Mouse (Mus musculus) cerebellum, adult (tissue): ENCODE data around the gene Dock1.

Experiments used
- ATAC-seq: cut with Nextera tagmentation; 2 replicates; pipeline ENCODE4 v1.9.2; 2017; ENCODE audit warnings: mild to moderate bottlenecking, moderate library complexity, mixed read lengths; ENCODE audit not compliant: insufficient number of reproducible peaks, low FRiP score, low TSS enrichment

Gene Dock1

DNA sequence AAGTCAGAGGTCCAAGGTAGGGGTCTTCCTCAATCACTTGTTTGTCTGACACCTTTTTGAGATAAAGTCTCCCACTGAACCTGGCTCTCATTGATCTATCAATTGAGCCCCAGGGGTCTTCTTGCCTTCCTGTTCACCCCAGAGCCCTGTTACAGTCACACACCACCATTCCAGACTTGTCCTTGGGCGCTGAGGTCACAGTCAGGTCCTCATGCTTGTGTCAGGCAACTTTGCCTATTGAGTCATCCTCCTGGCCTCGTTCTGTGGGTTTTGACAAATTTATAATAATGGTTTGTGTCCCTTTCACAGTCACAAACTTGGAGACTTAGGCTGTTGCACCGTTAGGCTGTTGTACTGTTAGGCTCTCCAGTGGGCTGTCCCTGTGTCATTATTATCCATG, 77.9 kb downstream of the Dock1 start:
- no peak for ATAC-seq

DNA sequence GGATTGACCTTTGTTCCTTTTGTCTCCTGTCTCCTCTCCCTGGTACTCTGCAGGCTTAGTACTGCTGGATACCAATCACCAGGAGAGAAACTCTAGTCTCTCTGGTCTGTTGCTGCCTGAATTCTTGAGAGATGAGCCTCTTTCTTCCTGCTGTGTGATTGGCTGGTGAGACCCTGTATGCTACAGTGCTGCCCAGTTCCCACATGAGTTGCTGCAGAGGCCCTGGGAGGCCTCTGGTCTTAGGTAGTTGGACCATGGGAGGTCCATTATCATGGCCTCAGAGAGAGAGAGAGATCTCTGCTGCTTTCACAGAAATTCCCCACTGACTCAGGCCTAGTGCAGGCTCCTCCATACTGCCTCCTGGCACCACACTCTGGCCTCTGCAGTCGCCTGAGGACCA, 79.2 kb downstream of the Dock1 start:
- no peak for ATAC-seq

DNA sequence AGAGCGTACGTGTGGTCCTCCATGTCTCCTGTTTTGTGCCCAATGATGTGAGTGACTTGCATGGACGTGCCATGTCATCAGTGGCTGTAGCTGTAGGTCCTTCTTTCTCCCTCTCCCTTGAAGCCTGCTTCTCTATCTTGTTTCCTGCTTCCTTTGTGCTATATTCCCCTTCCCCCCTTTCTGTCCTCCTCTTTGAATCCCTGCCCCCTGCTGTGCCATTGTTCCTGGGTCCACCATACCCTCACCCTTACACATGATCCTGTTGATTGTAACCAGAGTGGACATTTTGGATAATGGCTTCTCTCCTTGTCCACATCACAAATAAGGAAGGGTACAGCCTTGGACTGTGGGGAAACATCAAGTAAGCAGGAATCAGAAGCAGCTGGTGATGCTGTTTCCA, 81.0 kb downstream of the Dock1 start:
- ATAC-seq, result no peak

DNA sequence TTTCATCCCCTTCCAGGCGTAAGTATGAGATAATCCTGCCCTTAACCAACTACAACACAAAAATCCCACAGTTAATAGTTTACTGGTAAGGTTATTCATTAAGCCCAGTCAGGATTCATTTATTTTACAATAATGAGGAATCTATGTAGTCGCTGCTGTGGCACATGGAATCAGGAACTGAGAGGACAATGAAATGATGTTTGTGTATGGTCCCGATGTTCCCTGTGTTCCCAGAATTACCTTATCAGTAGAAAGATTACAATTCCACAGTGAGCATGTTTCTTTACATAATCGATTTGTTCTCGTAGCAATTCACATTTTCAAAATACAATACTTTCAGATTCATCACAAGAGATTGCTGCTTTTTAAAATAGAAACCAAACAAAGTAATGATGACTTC, 83.0 kb downstream of the Dock1 start:
- ATAC-seq, result no peak

DNA sequence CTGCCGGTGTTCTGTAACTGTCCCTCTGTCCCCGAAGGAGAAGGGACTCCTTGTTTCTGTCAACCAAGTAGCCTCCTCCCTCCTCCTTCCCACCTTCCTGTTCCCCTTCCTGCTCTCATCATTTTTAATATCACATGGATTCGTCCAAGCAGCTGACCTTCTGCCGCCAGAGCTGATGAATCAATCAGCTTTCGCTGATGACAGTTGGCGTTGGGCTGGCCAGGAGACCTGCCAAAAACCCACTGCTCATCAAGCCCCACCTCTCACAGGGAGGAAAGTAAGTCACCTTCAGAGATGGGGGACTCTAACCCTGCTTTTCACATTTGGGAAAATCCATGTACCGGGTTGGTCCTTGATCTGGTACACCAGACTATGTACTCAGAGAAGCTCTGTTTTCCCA, 87.2 kb downstream of the Dock1 start:
- no peak for ATAC-seq

DNA sequence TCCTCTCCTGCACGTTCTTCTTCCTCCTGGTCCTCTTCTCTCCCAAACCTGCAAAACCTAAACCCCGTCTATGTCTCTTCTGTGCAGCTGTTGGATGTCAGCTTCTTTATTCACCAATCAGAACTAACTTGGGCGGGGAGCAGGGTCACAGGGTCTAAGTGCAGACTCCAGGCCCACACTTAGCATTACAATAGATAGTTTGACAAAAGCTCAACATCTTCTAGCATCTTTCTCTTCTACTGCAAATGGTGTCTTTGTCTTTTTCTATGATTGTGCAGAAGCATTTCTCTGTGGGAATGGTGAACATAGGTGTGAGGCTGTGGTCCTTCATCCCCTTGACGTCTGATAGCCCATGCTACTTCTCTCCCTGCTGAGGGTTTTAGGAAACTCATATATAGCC, 91.3 kb downstream of the Dock1 start:
- ATAC-seq, result no peak

DNA sequence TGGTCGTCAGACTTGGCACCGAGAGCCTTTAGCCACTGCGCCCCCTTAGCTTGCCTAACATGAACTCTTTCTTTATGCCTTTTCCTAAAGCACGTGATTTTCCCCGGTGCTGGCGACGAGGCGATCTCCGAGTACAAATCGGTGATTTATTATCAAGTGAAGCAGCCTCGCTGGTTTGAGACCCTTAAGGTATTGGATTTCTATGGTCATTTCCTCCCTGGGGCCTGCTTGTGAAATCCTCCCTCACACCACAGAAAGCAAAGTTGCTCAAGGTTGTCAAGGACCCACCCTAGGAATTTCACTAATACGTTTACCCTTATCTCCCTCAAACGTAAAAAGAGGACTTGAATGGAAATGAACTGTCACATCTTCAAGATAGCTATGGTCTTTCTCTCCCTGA, 94.7 kb downstream of the Dock1 start:
- no peak for ATAC-seq

DNA sequence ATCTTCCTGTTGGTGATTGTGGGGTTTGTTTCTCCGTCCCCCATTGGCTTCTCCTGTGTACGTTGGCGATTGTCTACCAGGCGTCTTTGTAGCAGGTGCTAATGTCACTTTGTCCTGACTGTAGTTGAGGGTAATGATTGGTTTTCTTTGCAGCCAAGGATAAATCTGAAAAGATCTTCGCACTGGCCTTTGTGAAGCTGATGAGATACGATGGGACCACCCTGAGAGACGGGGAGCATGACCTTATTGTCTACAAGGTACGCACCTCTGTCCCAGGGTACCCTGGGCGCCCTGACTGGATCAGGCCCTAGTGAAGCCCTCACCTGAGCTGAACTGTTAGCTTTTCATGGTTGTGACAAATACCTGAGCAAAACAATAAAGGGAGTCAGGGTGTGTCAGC, 100.9 kb downstream of the Dock1 start:
- no peak for ATAC-seq

DNA sequence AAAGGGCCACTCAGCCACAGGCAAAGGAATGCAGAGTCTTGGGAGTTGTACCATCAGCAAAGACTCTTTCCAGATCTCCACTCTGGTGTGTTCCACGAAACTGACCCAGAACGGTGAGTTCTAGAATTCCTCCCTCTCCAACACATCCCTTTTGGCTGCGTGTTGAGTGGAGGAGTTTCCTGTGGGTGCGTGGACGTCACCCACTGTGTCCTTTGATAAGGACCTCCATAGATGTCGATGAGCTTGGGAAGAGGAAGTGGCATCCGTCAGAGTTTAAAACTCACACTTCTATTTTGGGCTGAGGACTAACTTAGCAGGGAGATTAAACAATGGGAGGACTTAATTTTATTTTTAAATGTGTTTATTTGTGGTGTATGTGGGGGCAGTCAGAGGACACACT, 101.9 kb downstream of the Dock1 start:
- ATAC-seq, result no peak

DNA sequence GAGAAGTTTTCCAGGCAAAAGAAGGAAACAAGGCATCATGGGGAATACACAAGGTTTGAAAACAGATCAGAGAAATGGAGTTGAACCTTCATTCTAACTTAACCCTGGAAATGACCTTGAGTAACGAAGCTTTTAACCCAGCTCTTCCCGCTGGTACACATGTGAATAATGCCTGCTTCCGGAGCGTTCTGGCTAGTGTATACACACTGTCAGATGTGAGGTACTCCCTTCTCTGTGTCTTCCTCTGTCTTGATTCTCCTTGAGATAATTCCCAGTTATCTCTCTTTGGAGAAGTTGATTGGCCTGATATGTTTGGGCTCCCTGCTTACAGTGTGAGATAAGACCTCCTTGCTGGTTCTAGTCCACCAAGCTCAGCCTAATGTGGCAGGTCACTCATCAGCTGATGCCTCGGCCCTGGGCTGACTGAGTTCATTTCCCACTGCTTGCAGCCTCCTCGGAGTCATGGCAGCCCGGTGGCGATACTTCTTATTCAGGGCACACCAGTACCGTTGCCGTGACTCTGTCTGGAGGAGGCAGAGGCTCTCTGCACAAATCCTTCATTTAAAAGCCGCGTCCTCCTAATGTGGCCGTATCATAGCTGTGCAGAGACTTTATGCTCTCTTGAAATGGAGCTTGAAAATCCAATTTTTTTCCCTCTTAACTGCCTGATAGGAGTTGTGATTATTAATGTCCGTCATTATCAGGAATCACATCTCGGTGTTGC, 102.6 kb downstream of the Dock1 start:
- ATAC-seq, result no peak

DNA sequence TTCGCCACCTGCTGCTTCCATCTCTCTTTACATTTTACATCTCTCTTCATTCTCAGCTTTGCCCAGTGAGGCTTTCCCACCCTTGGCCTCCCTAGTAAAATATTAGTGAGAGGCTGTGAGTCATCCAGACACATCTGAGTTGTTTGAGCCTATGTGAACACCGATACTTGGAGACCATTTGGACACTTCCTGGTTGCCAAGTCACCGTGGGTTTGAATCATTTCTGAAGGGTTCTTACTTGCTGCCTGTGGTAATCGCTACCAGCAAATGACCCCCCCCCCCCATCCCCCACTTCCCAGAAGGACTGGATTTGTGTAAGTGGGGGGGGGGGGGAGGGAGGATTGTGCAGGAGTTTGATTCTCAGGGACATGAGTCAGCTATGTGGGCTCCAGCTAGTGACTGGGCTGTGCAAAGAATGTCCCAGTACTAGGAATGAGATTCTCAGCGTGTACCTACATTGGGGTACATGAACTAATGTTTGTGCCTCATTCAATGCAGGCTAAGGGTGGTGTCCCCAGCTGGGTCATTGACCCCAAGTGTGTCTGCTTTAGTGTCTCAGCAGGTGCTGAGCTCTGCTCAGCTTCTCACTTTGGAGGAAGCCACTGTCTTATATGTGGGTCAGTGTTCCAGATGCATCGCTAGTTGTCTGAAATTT, 103.4 kb downstream of the Dock1 start:
- ATAC-seq, result no peak

DNA sequence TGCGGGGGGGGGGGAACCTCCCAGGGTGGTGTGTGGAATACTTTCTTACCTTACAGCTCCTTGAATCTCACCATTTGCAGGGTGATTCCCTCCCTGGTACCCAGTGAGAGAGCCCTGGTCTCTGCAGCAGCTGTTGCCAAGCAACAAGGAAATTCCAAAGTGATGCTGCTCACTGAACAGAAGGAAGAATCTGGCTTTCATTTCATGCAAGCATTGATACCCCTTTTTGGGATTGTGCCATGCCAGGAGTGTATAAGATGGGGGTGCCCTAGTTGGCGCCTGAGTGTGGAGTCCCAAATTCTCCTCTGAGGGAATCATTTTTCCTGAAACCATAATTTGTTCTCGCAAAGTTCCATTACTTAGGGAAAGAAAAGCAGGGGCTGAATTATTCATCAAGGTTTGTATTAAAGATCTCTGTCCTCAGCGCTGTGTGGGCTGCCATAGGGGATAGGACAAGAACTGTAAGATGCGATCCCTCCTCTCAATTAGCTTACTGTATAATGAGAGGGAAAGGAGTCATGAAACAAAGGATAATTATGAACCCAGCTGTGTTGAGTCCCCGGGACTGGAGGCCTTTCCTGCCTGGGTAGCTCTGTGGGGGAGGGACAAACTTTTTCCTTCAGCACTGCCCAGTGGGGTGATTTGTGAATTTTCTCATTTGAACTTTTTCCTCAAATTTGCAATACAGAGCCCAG, 104.2 kb downstream of the Dock1 start:
- no peak for ATAC-seq

DNA sequence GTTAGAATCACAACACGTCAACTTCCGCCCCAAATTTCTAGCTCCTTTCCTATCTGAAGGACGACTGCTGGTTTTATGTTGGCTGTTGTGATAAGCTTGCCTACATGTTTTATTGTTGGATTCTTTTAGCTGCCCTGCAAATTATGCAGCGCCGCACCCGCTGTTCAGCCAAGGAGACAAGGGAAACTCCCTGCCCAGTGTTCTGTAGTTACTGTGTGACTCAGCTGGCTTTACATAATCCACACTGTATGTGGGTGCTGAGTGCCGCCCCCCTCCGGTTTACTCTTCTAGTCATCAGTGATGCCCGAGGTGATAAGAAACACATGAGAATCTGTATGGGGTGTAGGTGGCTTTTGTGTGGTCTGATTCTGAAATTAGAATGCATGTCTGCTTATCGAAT, 105.2 kb downstream of the Dock1 start:
- no peak for ATAC-seq

DNA sequence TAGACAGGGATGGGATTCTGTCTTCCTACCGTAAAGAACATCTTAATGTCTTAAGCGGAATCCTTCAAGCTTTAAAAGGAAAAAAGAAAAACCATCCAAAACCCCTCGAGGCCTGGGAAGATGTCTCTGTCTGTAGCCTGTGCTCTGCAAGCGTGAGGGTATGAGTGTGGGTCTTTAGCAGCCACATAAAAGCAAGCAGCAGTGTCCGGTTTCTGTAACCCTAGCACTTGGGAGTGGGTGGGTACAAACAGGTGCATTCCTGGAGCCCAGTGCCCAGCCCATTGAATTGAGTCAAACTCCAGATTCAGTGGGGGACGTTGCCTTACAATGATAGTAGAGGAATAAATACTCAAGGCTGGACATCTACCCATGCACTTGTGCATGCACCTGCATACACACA, 105.9 kb downstream of the Dock1 start:
- no peak for ATAC-seq

DNA sequence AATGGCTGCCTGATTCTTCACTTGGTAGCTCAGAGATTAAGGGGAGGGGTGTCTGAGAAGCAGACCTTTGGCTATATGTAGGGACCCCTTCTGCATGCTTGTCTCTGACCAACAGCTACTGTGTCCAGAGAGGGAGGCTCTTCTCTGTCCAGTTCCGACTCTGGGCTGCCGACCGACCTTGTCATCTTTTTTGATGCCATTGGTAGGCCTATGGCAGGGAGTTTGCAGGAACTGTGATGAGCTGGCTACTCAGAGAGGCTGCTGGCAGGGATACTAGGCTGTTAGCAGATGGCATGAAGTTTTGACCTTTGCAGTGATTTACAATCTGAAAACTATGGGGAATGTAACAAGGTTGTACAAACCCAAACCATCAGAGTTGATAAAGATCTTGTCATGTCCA, 109.3 kb downstream of the Dock1 start:
- no peak for ATAC-seq

DNA sequence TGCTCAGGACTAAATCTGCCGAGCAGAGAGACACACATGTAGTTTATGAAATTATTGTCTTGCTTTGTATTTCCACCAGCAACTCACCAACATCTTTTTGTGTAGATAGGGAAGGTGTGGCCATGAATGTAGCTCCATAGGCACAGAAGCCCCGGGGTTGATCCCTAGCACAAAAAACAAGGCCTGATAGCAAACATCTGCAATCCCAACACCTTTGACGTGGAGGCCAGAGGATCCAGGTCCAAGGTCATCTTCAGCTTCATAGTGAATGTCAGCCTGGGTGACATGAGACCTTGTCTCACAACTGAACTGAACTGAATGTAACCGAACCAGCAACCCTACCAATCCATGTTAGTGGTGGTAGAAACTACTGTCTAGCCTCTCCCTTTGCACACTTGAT, 116.7 kb downstream of the Dock1 start:
- ATAC-seq, result no peak

DNA sequence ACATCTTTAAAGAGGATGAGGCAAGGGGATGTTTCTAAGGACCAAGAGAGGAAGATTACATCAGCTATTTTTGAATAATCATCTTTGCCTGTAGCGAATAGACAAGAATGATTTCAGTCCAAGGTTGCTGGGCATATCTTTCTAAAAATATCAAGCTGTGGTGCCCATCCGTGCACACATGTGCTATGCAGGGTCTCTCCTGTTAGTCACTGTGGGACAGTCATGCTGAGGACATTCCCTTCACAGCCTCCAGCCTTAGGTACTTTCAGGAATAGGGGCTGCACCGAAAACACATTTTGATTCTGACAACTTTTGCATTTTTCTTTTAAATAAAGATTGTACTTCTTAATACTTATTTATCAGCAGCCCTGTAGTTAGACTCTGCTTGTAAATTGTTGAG, 124.4 kb downstream of the Dock1 start:
- ATAC-seq, result no peak

DNA sequence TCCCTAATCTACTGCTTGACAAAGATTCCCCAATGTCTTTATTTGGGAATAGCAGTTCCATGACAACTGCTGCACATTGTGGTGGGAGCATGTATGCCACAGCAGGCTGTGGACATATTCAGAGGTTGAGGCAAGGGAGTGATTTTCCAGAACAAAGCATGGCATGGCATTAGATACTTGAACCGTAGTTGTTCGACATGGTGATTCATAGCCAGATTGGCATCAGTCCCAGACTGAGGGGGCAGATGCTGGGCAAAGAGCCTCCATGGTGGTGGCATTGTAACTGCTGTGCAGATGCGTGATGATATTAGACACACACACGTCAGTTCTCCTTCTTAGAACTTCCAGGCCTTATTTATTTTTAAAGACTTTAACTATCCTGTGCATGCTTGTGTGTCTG, 129.6 kb downstream of the Dock1 start:
- ATAC-seq, result no peak

DNA sequence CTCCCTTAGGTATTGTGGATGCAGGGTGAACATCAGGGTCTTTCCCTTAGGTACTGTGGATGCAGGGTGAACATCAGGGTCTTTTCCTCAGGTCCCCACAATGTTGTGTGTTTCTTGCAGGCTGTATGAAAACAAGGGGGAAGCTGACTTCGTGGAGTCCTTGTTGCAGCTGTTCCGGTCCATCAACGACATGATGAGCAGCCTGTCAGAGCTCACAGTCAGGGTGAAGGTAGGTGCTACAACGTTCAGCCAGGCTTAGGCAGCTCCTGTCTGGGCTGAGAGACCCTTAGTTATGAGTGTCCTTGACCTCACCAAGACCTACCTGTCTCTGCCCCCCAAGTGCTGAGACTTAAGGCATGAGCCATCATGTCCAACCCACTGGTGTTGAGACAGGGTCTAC, 134.0 kb downstream of the Dock1 start:
- ATAC-seq, result no peak

DNA sequence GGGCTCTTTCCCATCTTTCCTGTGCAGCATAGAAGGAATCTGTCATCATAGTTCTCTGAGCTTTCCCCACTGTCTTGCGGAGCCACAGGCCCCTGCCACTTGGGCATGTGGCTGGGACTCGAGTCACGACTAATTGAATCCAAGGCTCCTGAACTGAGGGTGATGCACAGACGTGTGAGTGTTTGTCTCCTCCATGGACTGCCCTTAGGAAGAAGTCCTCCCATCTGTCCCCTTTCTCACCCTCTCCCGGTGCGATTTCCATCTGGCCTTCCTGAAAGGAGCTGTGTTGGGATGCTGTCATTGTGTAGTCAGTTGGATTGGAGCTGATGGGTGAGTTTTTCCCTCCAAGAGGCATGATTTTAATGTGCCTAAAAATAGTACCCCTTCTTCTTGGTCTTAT, 136.3 kb downstream of the Dock1 start:
- no peak for ATAC-seq

DNA sequence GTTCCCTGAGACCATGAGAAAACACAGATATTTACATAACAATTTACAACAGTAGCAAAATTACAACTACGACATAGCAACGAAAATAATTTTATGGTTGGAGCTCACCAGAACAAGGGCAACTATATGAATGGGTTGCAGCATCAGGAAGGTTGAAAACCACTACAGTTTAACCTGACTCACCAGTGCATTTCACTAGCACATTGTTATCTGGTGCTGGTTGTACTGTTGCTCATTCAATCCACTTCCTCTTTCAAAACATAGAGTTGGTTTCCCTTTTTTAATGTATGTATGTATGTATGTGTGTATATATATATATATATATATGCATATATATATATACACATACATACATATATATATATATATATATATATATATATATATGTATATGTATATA, 138.0 kb downstream of the Dock1 start:
- no peak for ATAC-seq
